Mouse (Mus musculus) 416B (cell line): Measurements from ENCODE around the gene Iars2.
"Not testable (repeated sequence)": the region's sequence is repeated elsewhere in the genome, so short reads cannot be mapped to it uniquely, and the experiment has no call there.

Experiments
- DNase-seq: peaks from one replicate; pipeline ENCODE4 v3.0.0; 2011; ENCODE audit warnings: low read depth

The Iars2 gene

DNA sequence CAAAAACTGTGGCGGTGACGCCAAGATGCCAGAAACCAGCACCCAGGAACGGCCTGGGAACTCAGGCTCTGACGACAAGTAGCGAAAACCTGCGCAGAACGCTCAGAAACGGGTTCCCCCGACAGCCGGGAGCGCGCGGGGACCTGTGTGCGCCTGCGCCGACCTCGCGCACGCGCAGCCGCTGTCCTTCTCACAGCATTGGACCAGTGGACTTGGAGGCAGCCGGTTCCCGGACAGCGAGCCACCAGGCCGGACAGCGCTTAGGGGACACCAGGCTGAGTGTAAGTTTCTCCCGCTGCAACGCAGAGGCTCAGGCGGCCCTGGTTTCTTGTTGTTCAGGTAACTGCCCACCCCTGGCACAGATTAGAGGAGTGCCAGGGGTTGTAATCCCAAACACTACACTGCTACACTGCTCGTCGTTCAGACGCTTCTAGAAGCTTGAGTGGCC, 2.8 kb upstream of the Iars2 start, which contains the start of gene Bpnt1:
Bpnt1 (plus strand) TSS at position 167 of the 448 bp plus-strand sequence.
- DNase-seq: peak; percentile 92

DNA sequence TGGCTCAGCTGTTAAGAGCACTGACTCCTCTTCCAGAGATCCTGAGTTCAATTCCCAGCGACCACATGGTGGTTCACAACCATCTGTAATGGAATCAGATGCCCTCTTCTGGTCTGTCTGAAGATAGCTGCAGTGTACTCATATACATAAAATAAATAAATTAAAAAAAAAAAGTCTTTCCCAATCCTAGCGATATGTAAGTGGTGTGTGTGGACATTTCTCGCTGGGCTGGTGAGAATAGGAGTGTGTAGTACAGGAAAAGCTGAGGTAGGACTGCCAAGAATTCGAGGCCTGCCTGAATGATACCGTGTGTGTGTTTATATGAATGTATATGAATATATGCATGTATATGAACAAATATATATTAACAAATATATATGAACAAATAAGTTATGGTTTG, 2.2 kb upstream of the Iars2 start:
- DNase-seq: peak; percentile 44

DNA sequence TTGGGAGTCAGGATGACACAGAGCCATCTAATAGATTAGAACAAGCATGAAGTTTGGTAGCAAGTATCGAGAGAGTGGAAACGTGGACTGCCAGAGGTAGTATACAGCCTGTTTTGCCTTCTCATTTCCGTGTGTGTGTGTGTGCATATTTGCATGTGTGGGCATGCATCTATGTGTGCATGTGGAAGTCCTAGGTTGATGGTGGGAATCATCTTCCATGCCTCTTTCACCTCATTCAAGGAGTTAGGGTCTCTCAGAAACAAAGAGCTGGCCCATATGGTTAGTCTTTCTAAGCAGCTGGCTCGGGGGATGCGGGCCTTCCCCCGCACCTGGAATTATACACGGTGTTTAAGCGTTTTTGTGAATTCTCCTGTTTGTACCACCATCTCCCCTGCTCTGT, 655 bp upstream of the Iars2 start:
- peak; percentile 5 for DNase-seq

DNA sequence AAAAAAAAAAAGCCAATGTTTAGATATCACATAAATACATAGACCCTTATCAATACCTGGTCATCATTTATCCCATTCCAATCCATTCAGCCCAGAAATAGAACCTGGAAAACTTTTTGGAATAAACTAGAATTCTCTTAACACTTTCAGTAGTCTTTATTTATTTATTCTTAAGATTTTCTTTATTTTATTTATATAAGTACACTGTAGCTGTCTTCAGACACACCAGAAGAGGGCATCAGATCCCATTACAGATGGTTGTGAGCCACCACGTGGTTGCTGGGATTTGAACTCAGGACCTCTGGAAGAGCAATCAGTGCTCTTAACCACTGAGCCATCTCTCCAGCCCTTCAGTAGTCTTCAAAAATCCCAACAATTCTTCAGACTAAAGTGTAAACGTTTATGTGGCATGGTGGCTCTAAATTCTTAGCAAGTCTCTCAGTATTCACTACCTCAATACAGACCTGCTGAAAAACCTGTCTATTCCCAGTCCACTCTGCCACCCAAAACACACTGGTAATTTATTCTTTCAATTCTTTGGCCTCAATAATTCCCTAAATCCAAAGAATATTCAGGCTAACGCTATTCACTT, 1.3 kb downstream of the Iars2 start:
- DNase-seq: not testable (repeated sequence)

DNA sequence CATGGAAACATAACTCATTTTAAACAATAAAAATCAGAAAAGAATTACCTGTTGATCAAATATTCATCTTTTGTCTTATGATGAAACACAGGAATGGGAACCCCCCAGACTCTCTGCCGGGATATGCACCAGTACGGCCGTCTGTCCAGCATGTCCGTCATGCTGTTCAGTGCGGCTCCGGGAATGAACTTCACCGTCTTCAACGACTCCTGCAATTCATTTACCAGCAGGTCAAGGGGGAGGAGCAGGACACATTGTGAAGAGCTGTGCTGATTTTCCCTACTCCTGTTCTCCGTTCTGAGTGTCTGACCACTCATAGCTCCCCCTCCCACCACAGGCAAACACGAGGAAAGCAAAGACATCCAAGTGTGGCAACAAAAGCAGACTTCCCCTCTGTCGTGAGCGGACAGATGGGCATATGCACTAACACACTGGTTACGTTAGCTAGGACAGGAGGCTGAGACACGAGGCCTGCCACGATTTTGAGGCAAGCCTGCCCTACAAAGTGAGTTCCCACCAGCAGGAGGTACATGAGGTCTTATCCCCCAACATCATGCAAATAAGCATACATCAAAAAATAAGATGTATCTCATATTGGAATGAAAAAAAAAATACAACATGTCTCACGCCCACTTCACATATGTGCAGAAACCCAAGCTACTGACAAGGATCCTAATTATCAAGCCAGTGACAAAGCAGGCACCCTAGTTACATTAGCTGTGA, 13.2 kb downstream of the Iars2 start:
- DNase-seq: no peak

DNA sequence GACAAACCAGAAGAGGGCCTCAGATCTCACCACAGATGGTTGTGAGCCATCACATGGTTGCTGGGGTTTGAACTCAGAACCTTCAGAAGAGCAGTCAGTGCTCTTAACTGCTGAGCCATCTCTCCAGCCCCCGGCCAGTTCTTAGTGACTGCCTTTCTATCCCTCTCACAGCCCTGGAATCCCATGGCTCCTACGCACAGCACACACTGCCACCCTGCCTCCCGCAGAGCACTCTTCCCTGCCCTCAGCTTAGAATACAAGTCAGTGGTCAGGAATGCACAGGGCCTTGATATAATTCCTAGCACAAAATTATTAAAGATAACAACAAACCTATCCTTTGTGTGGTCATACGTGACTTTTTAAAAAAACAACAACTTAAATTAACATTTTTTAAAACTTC, 14.7 kb downstream of the Iars2 start:
- DNase-seq: no peak

DNA sequence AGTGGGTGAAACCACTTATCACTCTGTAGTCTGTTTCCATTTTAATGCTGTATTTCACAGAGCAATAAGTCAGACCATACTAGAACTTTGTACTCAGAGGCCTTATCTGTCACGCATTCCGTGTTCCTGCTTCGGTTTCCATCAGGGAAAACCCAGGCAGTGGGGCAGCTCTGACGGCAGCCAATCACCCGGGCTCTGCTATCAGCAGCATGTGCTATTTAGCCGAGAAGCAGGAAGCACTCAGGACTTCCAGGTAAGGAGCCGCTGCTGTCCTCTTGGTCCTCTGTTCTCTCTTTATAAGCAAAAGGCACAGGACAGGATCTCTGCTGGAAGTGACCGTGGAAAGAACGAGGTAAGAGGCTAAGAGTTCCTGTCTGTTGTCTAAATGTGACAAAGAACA, 17.2 kb downstream of the Iars2 start:
- DNase-seq: no peak

DNA sequence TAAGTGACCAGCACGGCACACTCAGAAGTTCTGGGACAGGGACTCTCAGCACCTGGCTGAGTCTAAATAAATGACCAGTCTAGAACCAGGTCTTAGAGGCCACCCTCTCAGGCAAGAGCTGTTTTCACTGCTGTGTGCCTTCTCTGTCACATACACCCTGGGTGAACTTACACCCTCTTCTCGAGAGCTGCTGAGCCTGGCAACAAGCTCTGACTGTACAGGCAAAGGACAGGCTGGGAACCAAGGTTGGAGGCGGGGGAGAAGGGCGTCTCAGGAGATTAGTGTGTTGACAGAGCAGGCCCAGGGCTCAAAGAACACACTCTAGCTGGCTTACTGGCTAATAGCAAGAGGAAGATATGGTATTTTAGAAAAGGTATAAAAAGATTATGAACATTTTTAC, 20.3 kb downstream of the Iars2 start:
- no peak for DNase-seq

DNA sequence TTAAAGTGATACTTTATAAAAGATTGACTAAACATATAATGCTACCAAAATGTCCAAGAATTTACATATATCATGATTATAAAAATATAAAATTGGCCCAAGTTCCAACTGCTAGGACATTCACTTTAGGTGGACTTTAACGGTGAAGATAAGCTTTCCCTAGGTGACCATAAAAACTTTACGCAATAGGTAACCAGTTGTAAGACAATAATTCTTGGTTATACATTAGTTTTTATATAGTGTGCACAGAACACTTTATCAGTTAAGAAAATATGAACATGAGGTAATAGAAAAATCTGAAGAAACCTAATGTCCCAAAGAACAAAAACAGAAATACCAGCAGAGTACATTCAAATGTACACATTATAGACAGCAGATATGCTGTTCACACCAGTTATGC, 20.9 kb downstream of the Iars2 start:
- no peak for DNase-seq

DNA sequence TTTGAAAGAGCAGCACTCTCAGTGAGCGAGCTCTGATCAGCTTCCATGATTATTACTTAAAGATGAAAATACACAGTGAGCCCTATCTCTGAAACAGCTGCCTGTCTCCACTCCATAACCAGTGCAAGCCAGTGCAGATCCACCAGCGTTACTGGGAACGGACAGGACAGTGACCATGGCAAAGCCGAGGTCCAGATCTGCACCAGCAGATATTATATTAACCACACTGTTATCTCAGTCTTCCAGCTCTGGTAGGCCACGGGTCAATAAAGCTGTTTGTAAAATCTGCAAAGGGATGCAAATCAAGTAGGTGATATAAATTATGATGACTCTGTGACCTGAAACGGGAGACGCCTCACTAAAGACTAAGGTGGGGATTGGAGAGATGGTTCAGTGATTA, 21.6 kb downstream of the Iars2 start:
- no peak for DNase-seq

DNA sequence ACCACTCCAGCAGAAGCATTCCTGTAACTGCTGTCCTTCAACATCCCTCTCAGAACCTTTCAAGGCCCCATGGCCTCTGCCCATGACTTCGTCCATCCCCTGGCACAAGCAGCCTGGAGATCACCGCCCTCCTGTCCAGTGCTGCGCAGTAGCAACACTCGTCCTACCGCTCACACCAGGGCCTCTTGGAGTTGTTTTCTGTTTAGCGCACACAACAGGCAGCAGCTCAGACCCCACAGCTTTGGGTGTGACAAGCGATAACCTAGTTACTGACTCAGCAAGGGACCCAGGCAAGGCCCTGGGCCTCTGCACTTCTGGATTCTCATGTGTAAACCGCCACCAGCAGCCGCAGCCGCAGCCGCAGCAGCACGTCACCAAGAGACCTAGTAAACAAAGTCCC, 22.4 kb downstream of the Iars2 start:
- DNase-seq: no peak

DNA sequence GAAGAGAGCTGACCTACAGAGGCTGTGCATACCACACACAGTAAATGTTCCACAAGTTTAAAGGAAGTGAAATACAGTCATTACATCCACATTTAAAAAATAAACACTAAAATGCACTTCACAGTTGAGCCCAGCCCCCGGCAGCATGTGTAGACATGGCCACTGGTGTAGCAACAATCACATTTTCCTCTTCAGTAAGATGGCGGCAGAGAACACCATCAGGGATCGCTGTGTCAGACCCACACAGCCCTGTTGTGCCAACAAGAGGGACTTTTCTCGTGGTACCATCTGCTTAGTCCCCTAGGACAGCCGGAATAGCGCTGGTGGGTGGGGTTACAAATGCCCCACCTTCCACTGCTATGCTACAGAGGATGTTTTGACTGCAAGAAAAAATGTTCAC, 26.4 kb downstream of the Iars2 start:
- DNase-seq: no peak

DNA sequence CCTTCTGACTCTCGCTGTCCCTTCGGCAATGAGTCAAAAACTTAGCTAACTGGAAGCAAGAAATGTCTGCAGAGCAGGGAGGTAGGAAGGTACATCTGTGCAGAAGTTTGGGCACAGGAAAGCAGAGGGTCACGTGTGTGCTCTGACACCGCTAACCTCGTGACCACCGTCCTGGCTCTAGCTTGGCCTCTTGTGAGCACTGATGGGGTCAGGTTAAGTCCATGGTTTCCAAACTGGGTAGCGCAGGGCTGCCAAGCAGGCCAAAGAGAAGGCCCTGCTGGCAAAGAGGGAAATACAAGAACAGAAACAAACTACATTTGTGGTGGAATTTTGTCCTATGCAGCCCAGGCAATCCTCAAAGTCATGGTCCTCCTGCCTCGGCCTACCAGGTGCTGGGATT, 30.7 kb downstream of the Iars2 start:
- DNase-seq: no peak

DNA sequence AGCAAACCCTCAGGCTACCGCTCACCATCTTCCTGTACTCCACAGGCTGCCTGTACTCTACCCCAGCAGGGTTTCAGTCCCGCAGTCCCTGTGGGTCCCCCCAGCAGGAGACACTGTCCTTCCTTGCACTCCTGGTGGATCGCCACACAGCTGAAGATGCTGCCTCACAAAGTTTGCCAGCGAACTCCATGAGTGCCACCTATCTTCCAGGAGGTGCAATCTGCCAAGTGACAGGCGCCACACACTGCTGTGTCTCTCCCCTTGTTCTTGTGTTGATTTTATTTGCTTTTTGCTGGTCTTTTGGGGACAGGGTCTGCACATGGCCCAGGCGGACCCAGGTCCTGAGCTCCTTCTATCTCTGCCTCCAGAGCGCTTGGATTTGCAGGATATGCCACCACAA, 32.3 kb downstream of the Iars2 start:
- DNase-seq: no peak

DNA sequence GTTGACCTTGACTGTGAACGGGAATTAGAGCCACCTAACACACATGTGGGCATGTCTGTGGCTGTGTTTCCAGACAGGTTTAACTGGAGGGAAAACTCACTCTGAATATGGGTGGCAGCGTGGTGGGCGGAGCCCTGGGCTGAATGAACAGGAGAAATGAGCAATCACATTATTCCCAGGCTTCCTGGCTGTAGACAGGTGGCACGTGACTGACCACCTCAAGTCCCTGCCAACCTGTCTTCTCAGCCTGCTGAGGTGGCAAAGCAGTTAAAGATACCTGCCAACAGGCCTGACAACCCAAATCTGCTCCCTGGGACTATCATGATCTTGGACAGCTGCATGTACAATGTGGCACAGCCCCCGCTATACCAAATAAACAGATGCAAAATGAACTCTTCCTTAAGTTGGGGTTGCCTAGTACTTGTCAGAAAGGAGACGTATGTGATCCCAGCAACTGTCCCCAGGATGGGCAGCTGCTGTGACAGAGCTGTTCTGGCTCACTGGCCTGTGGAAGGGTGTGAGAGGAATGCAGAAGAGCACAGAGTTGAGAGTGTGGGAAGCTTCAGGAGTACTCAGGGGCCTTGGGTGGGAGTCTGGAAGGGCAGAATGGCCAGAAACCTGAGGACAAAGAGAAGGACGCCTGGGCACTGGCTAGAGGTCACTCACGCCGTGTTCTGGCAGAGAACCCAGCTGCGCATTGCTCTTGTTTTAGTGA, 36.4 kb downstream of the Iars2 start:
- DNase-seq: no peak

DNA sequence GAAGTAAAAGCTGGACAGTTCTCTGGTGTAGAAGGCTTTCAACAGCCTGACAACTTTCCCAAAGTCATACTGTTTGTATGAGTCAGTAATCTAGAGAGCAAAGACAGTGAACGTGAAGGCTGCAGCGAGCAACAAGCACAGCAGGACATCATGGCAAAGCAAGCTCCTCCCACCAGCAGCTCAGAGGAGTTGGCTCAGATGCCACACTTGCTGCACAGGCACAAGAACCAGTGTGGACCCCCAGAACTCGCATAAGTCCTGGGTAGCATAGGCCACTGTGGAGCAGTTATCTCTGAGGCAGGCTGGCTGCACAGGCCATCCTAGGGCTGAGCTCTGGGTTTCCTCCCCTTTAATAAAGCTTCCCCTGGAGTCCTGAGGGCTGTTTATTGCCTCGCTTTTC, 37.9 kb downstream of the Iars2 start:
- no peak for DNase-seq

DNA sequence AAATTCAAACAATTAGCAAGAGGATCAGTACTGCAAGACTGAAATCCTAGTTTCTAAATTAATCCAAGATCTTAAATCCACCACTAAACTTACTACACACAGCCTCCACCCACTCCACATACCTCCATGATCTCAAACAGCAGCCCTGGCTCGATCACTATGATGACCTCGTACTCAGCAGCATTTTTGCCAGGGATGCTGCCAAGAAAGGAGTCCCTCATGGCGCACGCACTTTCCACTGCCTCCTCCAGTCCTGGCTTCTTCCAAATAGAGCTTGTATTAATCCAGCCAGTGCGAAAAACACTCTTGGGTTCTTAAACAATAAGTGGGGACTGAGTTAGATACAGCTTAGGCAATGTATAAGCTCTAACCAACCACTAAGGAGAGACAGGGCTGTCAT, 40.0 kb downstream of the Iars2 start:
- no peak for DNase-seq

DNA sequence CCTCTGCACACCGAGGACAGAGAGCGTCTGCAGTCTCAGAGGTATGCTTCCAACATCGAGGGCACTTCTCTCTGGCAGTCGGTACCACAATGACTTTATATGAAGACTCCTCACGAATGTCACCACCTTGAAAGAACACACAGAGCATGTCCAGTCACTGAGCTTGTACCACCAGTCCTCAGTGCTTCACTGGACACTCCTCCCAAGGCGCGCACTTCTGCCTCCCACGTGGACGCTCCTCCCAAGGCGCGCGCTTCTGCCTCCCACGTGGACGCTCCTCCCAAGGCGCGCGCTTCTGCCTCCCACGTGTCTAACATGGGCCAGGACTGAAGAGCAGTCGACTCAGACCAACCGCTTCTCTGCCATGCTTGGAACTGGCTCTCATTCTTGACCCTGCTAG, 42.1 kb downstream of the Iars2 start:
- no peak for DNase-seq

DNA sequence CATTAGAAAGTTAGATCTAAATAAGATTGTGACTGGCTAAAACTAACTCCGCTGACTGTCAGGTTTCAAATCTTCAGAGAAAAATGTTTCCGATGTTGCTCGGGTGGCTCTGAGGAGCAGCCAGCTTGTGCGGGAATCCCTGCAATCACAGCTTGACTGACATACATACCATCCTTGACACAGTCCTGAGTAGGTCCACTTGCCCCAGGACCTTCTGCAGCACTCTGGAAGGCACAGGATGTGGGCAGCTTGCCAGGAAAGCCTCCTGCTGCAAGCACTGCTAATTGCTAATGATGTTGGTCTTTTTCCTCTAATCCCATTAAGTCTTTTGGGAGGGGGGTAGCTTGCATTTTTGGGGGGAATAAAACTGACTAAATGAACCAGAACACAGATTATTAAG, 44.0 kb downstream of the Iars2 start:
- DNase-seq: peak; percentile 14

DNA sequence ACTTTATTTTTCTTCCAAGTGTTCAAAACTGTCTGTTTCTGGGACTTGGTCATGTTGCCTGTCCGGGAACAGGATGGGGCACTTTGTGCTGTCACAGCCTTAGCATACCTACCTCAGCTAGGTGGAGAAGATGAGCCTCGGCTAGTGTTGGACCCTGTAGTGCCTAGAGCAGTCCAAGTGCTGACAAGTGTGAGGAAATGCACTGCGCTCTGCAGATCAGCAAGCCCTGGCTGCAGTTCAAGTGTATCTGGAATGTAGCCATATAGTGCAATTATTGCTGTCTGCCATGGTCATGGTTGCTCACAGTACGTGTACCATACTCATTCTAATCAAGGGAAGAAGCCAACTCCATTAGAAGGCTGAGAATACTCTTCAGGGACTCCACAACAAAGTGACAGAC, 44.5 kb downstream of the Iars2 start:
- DNase-seq: no peak

DNA sequence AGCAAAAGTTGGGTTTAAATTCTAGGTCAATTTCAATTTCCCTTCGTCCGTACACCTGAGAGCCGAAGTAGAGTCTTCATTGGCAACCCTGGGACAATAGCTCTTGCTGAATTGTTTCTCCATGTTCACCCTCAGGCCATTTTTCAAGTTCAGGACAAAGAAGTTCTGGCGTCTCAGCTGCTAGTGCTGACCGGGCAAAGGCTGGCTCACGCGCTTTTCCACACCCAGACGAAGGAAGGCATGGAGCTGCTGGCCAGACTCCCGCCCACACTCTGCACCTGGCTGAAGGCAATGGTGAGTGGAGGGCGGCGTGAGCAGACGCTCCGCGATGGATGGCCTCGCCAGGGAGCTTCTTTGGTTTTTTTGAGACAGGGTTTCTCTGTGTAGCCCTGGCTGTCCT, 45.9 kb downstream of the Iars2 start:
- DNase-seq: no peak

DNA sequence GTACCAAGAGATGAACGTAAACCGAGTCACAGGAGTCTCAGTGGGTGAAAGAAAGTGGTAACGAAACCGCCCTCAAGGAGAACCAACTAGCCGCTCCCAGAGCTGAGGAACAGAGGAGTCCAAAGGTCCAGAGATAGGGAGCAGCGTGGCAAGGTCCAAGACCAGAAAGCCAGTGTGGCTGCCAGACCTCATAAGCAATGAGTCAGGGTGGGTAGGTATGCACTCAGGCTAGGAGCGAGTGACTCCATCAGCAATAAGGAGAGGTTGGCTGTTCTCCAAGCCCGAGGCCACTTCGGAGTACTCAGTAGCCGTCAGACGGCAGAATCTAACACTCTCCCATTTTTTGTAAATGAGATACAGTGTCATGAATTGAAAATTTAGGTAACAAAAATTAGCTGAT, 46.4 kb downstream of the Iars2 start:
- DNase-seq: no peak

DNA sequence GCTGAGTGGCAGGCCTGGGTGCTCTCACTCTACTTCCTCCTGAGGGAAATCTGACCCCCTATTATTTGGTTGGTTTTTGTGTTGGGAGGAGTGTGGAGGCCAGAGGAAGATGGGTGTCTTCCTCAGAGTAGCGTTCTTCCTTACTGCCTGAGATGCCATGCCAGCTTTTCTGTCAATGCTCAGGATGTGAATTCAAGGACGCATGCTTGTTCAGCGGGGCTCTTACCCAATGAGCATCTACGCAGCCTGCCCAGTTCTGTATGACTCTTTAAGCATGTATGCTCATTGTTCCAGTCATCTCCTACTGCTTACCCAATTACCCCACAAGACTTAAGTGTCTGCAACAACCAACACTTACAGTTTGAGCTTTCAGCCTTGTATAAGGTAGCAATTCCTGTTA, 48.6 kb downstream of the Iars2 start:
- no peak for DNase-seq
